ENCODE assay signal across 13 mouse cellular contexts in genomic region chr3:116399349-116400090, GRCm38 (mm10). TPM values are rescaled to one million over a fixed set of nuclear protein-coding genes. Genes with fewer than 3 reads are reported as not detected.
A peak's percentile ranks its signal among the peaks of the same experiment; 100 is the strongest.
DNase-seq lines count a peak whose midpoint lies in the region; ATAC-seq and TF ChIP-seq lines count a peak whose summit lies in the region.
"Had no signal": no experiment of that assay in that cellular context is flagged by ENCODE, and none has a peak within 500 bp of the region (broad histone marks: within the 10 kb centered on the region; RNA-seq: fewer than 3 reads in every experiment).

No protein-coding gene starts in this region.

- H3K27me3 ChIP-seq in forebrain, embryonic 14.5 days (replicated peaks; ENCODE audit: control insufficient read depth, insufficient read depth, low read length) = no peaks in the 10 kb centered on the region
- H3K27me3 ChIP-seq in limb, embryonic 13.5 days = no peaks in the 10 kb centered on the region
- H3K27me3 ChIP-seq: limb, embryonic 15.5 days had no signal

- H3K27ac ChIP-seq in ES-E14 (ENCODE audit: insufficient read depth, low read depth, low read length, poor library complexity, severe bottlenecking) = no peak overlapping the region
- H3K27ac ChIP-seq in forebrain, embryonic 14.5 days (ENCODE audit: low read depth, low read length) = peak overlapping the region; percentile 79
- H3K27ac ChIP-seq in limb, embryonic 13.5 days = no peak overlapping the region; the same call in 1 of the 2 replicates
- H3K27ac ChIP-seq: kidney, postnatal 0 days; limb, embryonic 15.5 days had no signal

- peak; percentile 33 for DNase-seq in embryo, embryonic 10.5 days (ENCODE audit: low spot score)
- DNase-seq in embryo, embryonic 9.5 days (ENCODE audit: extremely low spot score) = no peak
- DNase-seq in ES-E14 (ENCODE audit: low read depth, low spot score) = peak; percentile 15
- DNase-seq in forebrain, embryonic 14.5 days (ENCODE audit: low spot score) = peak; percentile 78
- DNase-seq in layer of hippocampus, adult 11-12 months (ENCODE audit: low spot score) = no peak
- DNase-seq in kidney, postnatal 14 days = no peak
- DNase-seq in layer of hippocampus, postnatal 14 days (ENCODE audit: low spot score in 2 of 2) = no peak
- DNase-seq: cerebellum, postnatal 14 days; thymus, postnatal 25 days had no signal

- no peak overlapping the region for H3K9ac ChIP-seq in ES-E14 (ENCODE audit: insufficient read depth, low read depth, low read length, poor library complexity, severe bottlenecking)
- peak overlapping the region; percentile 56 for H3K9ac ChIP-seq in forebrain, embryonic 14.5 days (ENCODE audit: low read length)
- no peak overlapping the region for H3K9ac ChIP-seq in limb, embryonic 13.5 days
- H3K9ac ChIP-seq: limb, embryonic 15.5 days had no signal

- peak overlapping the region; percentile 51 for H3K4me2 ChIP-seq in forebrain, embryonic 14.5 days (ENCODE audit: low read length)
- H3K4me2 ChIP-seq in limb, embryonic 13.5 days (replicated peaks) = peak overlapping the region; percentile 14
- H3K4me2 ChIP-seq: limb, embryonic 15.5 days had no signal

- H3K9me3 ChIP-seq in ES-E14 (ENCODE audit: control insufficient read depth, insufficient read depth, low read depth, low read length) = no peaks in the 10 kb centered on the region
- no peaks in the 10 kb centered on the region for H3K9me3 ChIP-seq in forebrain, embryonic 14.5 days (replicated peaks; ENCODE audit: control insufficient read depth, low read length)
- H3K9me3 ChIP-seq in limb, embryonic 13.5 days = no peaks in the 10 kb centered on the region
- H3K9me3 ChIP-seq: limb, embryonic 15.5 days had no signal

- peaks cover 0 to 3% of the 10 kb centered on the region in 2 experiments; a peak in 1 of 4 replicates for H3K4me1 ChIP-seq in ES-E14 (ENCODE audit: control insufficient read depth in 2 of 2, insufficient read depth in 2 of 2, low read length in 2 of 2, poor library complexity in 1 of 2)
- peaks cover 32% of the 10 kb centered on the region for H3K4me1 ChIP-seq in forebrain, embryonic 14.5 days (ENCODE audit: control insufficient read depth, insufficient read depth, low read length)
- peaks cover 39% of the 10 kb centered on the region for H3K4me1 ChIP-seq in limb, embryonic 13.5 days

- in situ Hi-C loops in ES-E14 (cut with MboI; ENCODE audit: low sequenced_read_pairs in 2 of 2, unreplicated experiment in 2 of 2) = no loop called here

- H3K36me3 ChIP-seq in ES-E14 (ENCODE audit: control insufficient read depth, insufficient read depth, low read length, poor library complexity, severe bottlenecking) = no peaks in the 10 kb centered on the region
- H3K36me3 ChIP-seq in forebrain, embryonic 14.5 days (ENCODE audit: control insufficient read depth, insufficient read depth, low read length) = 0 out of 2 replicates have a peak, but pooled peaks cover 3% of the 10 kb centered on the region
- no peaks in the 10 kb centered on the region for H3K36me3 ChIP-seq in limb, embryonic 13.5 days
- H3K36me3 ChIP-seq: limb, embryonic 15.5 days had no signal

- ATAC-seq in forebrain, embryonic 14.5 days = peak; percentile 77
- no peak; the same call in 1 of the 2 replicates for ATAC-seq in limb, embryonic 13.5 days (ENCODE audit: low FRiP score, low read depth)
- ATAC-seq: lung, postnatal 0 days had no signal

- WGBS in forebrain, embryonic 14.5 days = 18% methylated on average over 22 of the region's 22 CpGs
- 47% methylated on average over 22 of the region's 22 CpGs for WGBS in limb, embryonic 13.5 days

- H3K4me3 ChIP-seq in ES-E14 (ENCODE audit: insufficient read depth in 1 of 2, low read depth in 1 of 2, low read length in 2 of 2, poor library complexity in 1 of 2, severe bottlenecking in 1 of 2) = peak overlapping the region in 1 of 2 experiments; percentile 38; a peak in 1 of 4 replicates
- peak overlapping the region; percentile 21 for H3K4me3 ChIP-seq in forebrain, embryonic 14.5 days (ENCODE audit: low read depth, low read length)
- no peak overlapping the region for H3K4me3 ChIP-seq in limb, embryonic 13.5 days
- H3K4me3 ChIP-seq: limb, embryonic 15.5 days had no signal

TF ChIP-seq in ES-E14, 5 proteins besides CTCF, POLR2A, EP300 and RAD21:
- TF ChIP-seq ZC3H11A (IDR thresholded peaks at IDR 0.05; ENCODE audit: borderline replicate concordance, low read depth, low read length) (no peak), HCFC1 (IDR thresholded peaks at IDR 0.05; ENCODE audit: borderline replicate concordance, insufficient read depth, low read length) (no peak), CHD2 (IDR thresholded peaks at IDR 0.05; ENCODE audit: low read depth, low read length) (no peak), MAFK (IDR thresholded peaks at IDR 0.05; ENCODE audit: insufficient read depth, low read depth, low read length) (no peak)

RNA-seq across cellular contexts. Expression of gene Cdc14a, which starts 24.3 kb away (rescaled TPM):
- 3.5 TPM in 2 replicates for total RNA-seq in ES-E14 (2012; rRNA removed)
- polyA plus RNA-seq in forebrain, embryonic 14.5 days (2014; fragmentation: Nextera tagmentation; extraction: Ambion mirVana) = 7.4 and 7.7 TPM in 2 replicates
- 8.5 and 10.1 TPM in 2 replicates for polyA plus RNA-seq in limb, embryonic 13.5 days (2015; fragmentation: Nextera tagmentation; extraction: Ambion mirVana)
- 1 to 10 TPM; 5.1 to 5.7 TPM for total RNA-seq in layer of hippocampus, postnatal 14 days (2021)

Comparison
In these comparisons a context has a peak if more than half of its experiments do, and no peak if none do; other contexts are left out.
1. DNase-seq: peak in embryo, embryonic 10.5 days (single experiment), ES-E14 (single experiment) and forebrain, embryonic 14.5 days (single experiment); none in embryo, embryonic 9.5 days (single experiment), layer of hippocampus, adult 11-12 months (single experiment), kidney, postnatal 14 days (single experiment) and layer of hippocampus, postnatal 14 days (0 of 2).